Mouse (Mus musculus) regulatory T cell (primary cell): ENCODE measurements around the gene Otof.

Experiments used
- in situ Hi-C: fragments of 300-600 bp; cut with MboI, MseI; formaldehyde crosslinking; loops from one replicate; pipeline ENCODE4 v1.15.1; 2025; ENCODE audit warnings: high pct_unique_total_duplicates

The Otof gene

GRCm38 (mm10) chr5:30423572-30424244 is 38.0 kb downstream of the Otof start:
- in situ Hi-C loops = no loop called here

- in situ Hi-C loops = no loop called here
Observed at GRCm38 (mm10) chr5:30423121-30423520, 38.6 kb downstream of the Otof start.

GRCm38 (mm10) chr5:30416665-30417064 is 45.1 kb downstream of the Otof start:
- in situ Hi-C loops = no loop called here

- in situ Hi-C loops = no loop called here
Observed at GRCm38 (mm10) chr5:30415876-30416275, 45.9 kb downstream of the Otof start.

GRCm38 (mm10) chr5:30415381-30415780 is 46.4 kb downstream of the Otof start:
- in situ Hi-C loops = no loop called here

GRCm38 (mm10) chr5:30411524-30411923 is 50.2 kb downstream of the Otof start:
- in situ Hi-C loops = no loop called here

GRCm38 (mm10) chr5:30406876-30407275 is 54.9 kb downstream of the Otof start:
- in situ Hi-C loops = no loop called here

- in situ Hi-C loops = no loop called here
Observed at GRCm38 (mm10) chr5:30401165-30401564, 60.6 kb downstream of the Otof start.

- in situ Hi-C loops = no loop called here
Observed at GRCm38 (mm10) chr5:30400521-30400920, 61.2 kb downstream of the Otof start.

GRCm38 (mm10) chr5:30391473-30391872 is 70.3 kb downstream of the Otof start:
- in situ Hi-C loops = no loop called here

GRCm38 (mm10) chr5:30389836-30390235 is 71.9 kb downstream of the Otof start:
- in situ Hi-C loops = no loop called here

- in situ Hi-C loops = no loop called here
Observed at GRCm38 (mm10) chr5:30387726-30388125, 74.0 kb downstream of the Otof start.

GRCm38 (mm10) chr5:30382876-30383275 is 78.9 kb downstream of the Otof start:
- in situ Hi-C loops = no loop called here

GRCm38 (mm10) chr5:30369426-30369825 is 92.3 kb downstream of the Otof start:
- in situ Hi-C loops = no loop called here

GRCm38 (mm10) chr5:30367405-30367804 is 94.3 kb downstream of the Otof start:
- in situ Hi-C loops = no loop called here

- in situ Hi-C loops = no loop called here
Observed at GRCm38 (mm10) chr5:30358436-30359099, 103.2 kb downstream of the Otof start.

- in situ Hi-C loops = no loop called here
Observed at GRCm38 (mm10) chr5:30356647-30357046, 105.1 kb downstream of the Otof start.

GRCm38 (mm10) chr5:30355559-30356159 is 106.1 kb downstream of the Otof start:
- in situ Hi-C loops = no loop called here

- in situ Hi-C loops = no loop called here
Observed at GRCm38 (mm10) chr5:30355114-30355513, 106.6 kb downstream of the Otof start.

- in situ Hi-C loops = no loop called here
Observed at GRCm38 (mm10) chr5:30353605-30354004, 108.1 kb downstream of the Otof start.

GRCm38 (mm10) chr5:30343886-30344285 is 117.8 kb downstream of the Otof start:
- in situ Hi-C loops = loop anchor here (5.0 to 10.0 kb wide), 4 partner anchors 57 to 299 kb away; no protein-coding TSS in a partner anchor

GRCm38 (mm10) chr5:30343107-30343506 is 118.6 kb downstream of the Otof start:
- in situ Hi-C loops = loop anchor here (5.0 to 10.0 kb wide), 4 partner anchors 56 to 298 kb away; no protein-coding TSS in a partner anchor

- in situ Hi-C loops = loop anchor here (5.0 to 10.0 kb wide), 4 partner anchors 55 to 298 kb away; no protein-coding TSS in a partner anchor
Observed at GRCm38 (mm10) chr5:30342601-30343015, 119.1 kb downstream of the Otof start.
